Comparison of ENCODE assay signal across 27 mouse cellular contexts in genomic region chr2:158076690-158077089, GRCm38 (mm10). TPM values are rescaled to one million over a fixed set of nuclear protein-coding genes. Genes with fewer than 3 reads are reported as not detected.
A peak's percentile ranks its signal among the peaks of the same experiment; 100 is the strongest.
DNase-seq lines count a peak whose midpoint lies in the region; ATAC-seq and TF ChIP-seq lines count a peak whose summit lies in the region.
"Had no signal": no experiment of that assay in that cellular context is flagged by ENCODE, and none has a peak within 500 bp of the region (broad histone marks: within the 10 kb centered on the region; RNA-seq: fewer than 3 reads in every experiment).

No protein-coding gene starts in this region.

- H3K4me1 ChIP-seq in lung, postnatal 0 days (ENCODE audit: insufficient read depth, low read depth, low read length) = peaks cover 3% of the 10 kb centered on the region
- H3K4me1 ChIP-seq: hindbrain, embryonic 12.5 days; limb, embryonic 13.5 days; midbrain, embryonic 13.5 days had no signal

- no peak overlapping the region for H3K4me2 ChIP-seq in lung, postnatal 0 days (replicated peaks; ENCODE audit: low read depth, low read length)
- H3K4me2 ChIP-seq: forebrain, embryonic 15.5 days; hindbrain, embryonic 12.5 days; kidney, embryonic 15.5 days; limb, embryonic 13.5 days; midbrain, embryonic 13.5 days had no signal

- no peak overlapping the region for H3K4me3 ChIP-seq in gastrocnemius, adult 2 months
- H3K4me3 ChIP-seq in lung, postnatal 0 days (ENCODE audit: low read depth, low read length) = no peak overlapping the region
- H3K4me3 ChIP-seq: forebrain, embryonic 15.5 days; hindbrain, embryonic 12.5 days; kidney, embryonic 15.5 days; layer of hippocampus, adult 2 months; limb, embryonic 13.5 days; midbrain, embryonic 13.5 days had no signal

- no peak overlapping the region for H3K9ac ChIP-seq in lung, postnatal 0 days (replicated peaks; ENCODE audit: low read depth)
- H3K9ac ChIP-seq: forebrain, embryonic 15.5 days; hindbrain, embryonic 12.5 days; kidney, embryonic 15.5 days; limb, embryonic 13.5 days; midbrain, embryonic 13.5 days had no signal

- ATAC-seq in lung, postnatal 0 days = peak; percentile 24; the same call in 1 of the 2 replicates
- ATAC-seq in hematopoietic stem cell, adult 5-6 weeks (replicated peaks in 1 of 2; ENCODE audit: insufficient read depth in 1 of 2, low FRiP score in 2 of 2, low TSS enrichment in 1 of 2, low read depth in 1 of 2, poor library complexity in 2 of 2, severe bottlenecking in 2 of 2) = peak; percentile 39 to 51
- peak; percentile 68 for ATAC-seq in megakaryocyte progenitor cell, adult 5-6 weeks (replicated peaks; ENCODE audit: poor library complexity)
- ATAC-seq in activated CD4-positive, CD25-positive, alpha-beta regulatory T cell, adult 4 months = no peak
- ATAC-seq: forebrain, embryonic 15.5 days; midbrain, embryonic 13.5 days had no signal

- no peak for TF ChIP-seq EP300 in lung, postnatal 0 days (IDR thresholded peaks at IDR 0.05)

- H3K27me3 ChIP-seq in lung, postnatal 0 days (replicated peaks; ENCODE audit: insufficient read depth, low read length) = no peaks in the 10 kb centered on the region
- H3K27me3 ChIP-seq: forebrain, embryonic 15.5 days; hindbrain, embryonic 12.5 days; kidney, embryonic 15.5 days; limb, embryonic 13.5 days; midbrain, embryonic 13.5 days had no signal

- H3K36me3 ChIP-seq in lung, postnatal 0 days (ENCODE audit: insufficient read depth, low read length) = peaks cover 21% of the 10 kb centered on the region

- TF ChIP-seq CTCF in gastrocnemius, adult 2 months (IDR thresholded peaks at IDR 0.05) = no peak
- no peak for TF ChIP-seq CTCF in lung, postnatal 0 days (IDR thresholded peaks at IDR 0.05)

- no peak for DNase-seq in gastrocnemius, adult 2 months
- no peak for DNase-seq in gastrocnemius, adult 18-20 months (ENCODE audit: low spot score)
- DNase-seq in lung, postnatal 0 days (ENCODE audit: low spot score) = no peak
- no peak for DNase-seq in lung, postnatal 4 days
- no peak for DNase-seq in retina, embryonic 14.5 days (ENCODE audit: low spot score)
- DNase-seq: adrenal gland, adult 2 months; adrenal gland, postnatal 36 days; cerebellum, adult 8-10 months; cerebellum, postnatal 25 days; gastrocnemius, postnatal 10 days; heart, postnatal 14 days; kidney, adult 11 months; kidney, postnatal 36 days; lung, adult 2 months; lung, postnatal 14 days; right cerebral cortex, postnatal 25 days; spleen, adult 18-20 months; thymus, postnatal 14 days had no signal

- 59% methylated on average over 6 of the region's 6 CpGs for WGBS in lung, postnatal 0 days

- H3K9me3 ChIP-seq in lung, postnatal 0 days (ENCODE audit: low read length) = no peaks in the 10 kb centered on the region
- H3K9me3 ChIP-seq: forebrain, embryonic 15.5 days; hindbrain, embryonic 12.5 days; kidney, embryonic 15.5 days; limb, embryonic 13.5 days; midbrain, embryonic 13.5 days had no signal

- peak overlapping the region; percentile 77; the same call in 1 of the 2 replicates for H3K27ac ChIP-seq in gastrocnemius, adult 2 months
- H3K27ac ChIP-seq in lung, postnatal 0 days (ENCODE audit: low read length) = no peak overlapping the region
- H3K27ac ChIP-seq: forebrain, embryonic 15.5 days; hindbrain, embryonic 12.5 days; kidney, embryonic 15.5 days; layer of hippocampus, adult 2 months; limb, embryonic 13.5 days; midbrain, embryonic 13.5 days had no signal

- intact Hi-C loops in gastrocnemius, adult 2 months (cut with DNase I) = no loop called here

RNA-seq across cellular contexts. Expression of gene Rprd1b, which starts 48.4 kb away (rescaled TPM):
- 10 to 100 TPM; 30.2 to 31.9 TPM for total RNA-seq in gastrocnemius, adult 2 months (2021)
- total RNA-seq in gastrocnemius, adult 18-20 months (2021) = 10 to 100 TPM; 23.2 to 29.3 TPM
- 23.4 and 23.8 TPM in 2 replicates for polyA plus RNA-seq in lung, postnatal 0 days (2015; fragmentation: Nextera tagmentation; extraction: Ambion mirVana)
- 24.1 and 40.9 TPM in 2 replicates for total RNA-seq in hematopoietic stem cell, adult 5-6 weeks (2017)
- total RNA-seq in megakaryocyte progenitor cell, adult 5-6 weeks (2015) = 30.5 and 38.4 TPM in 2 replicates
- 18.6 and 23.9 TPM in 2 replicates for total RNA-seq in megakaryocyte progenitor cell, adult 5-6 weeks (2017)
- polyA plus RNA-seq in activated CD4-positive, CD25-positive, alpha-beta regulatory T cell, adult 4 months (2017; shearing (Covaris generic)) = 10 to 100 TPM; 17.8 to 24.9 TPM

RNA-seq across cellular contexts. Expression of gene Tti1, which starts 48.5 kb away (rescaled TPM):
- 10 to 100 TPM; 21.3 to 23.0 TPM for total RNA-seq in gastrocnemius, adult 2 months (2021)
- total RNA-seq in gastrocnemius, adult 18-20 months (2021) = 10 to 100 TPM; 19.3 to 25.4 TPM
- polyA plus RNA-seq in lung, postnatal 0 days (2015; fragmentation: Nextera tagmentation; extraction: Ambion mirVana) = 8.1 and 8.6 TPM in 2 replicates
- 31.7 and 39.7 TPM in 2 replicates for total RNA-seq in hematopoietic stem cell, adult 5-6 weeks (2017)
- total RNA-seq in megakaryocyte progenitor cell, adult 5-6 weeks (2015) = 16.6 and 20.2 TPM in 2 replicates
- 22.7 and 25.6 TPM in 2 replicates for total RNA-seq in megakaryocyte progenitor cell, adult 5-6 weeks (2017)
- 10 to 100 TPM; 22.3 to 26.4 TPM for polyA plus RNA-seq in activated CD4-positive, CD25-positive, alpha-beta regulatory T cell, adult 4 months (2017; shearing (Covaris generic))
